In genomic region chr19:6416894-6417761, GRCm38 (mm10) we compare ENCODE assay signal across 12 mouse cellular contexts. TPM values are rescaled to one million over a fixed set of nuclear protein-coding genes. Genes with fewer than 3 reads are reported as not detected.
DNase-seq lines count a peak whose midpoint lies in the region; ATAC-seq and TF ChIP-seq lines count a peak whose summit lies in the region.
"Had no signal": no experiment of that assay in that cellular context is flagged by ENCODE, and none has a peak within 500 bp of the region (broad histone marks: within the 10 kb centered on the region; RNA-seq: fewer than 3 reads in every experiment).

No protein-coding gene starts in this region.

- no peaks in the 10 kb centered on the region for H3K36me3 ChIP-seq in embryonic facial prominence, embryonic 12.5 days
- H3K36me3 ChIP-seq in embryonic facial prominence, embryonic 10.5 days (replicated peaks) = no peaks in the 10 kb centered on the region
- H3K36me3 ChIP-seq in ES-E14 (ENCODE audit: control insufficient read depth, insufficient read depth, low read length, poor library complexity, severe bottlenecking) = peaks cover 2% of the 10 kb centered on the region; the same call in 1 of the 2 replicates
- H3K36me3 ChIP-seq in hindbrain, embryonic 14.5 days (replicated peaks; ENCODE audit: control insufficient read depth, insufficient read depth) = no peaks in the 10 kb centered on the region
- peaks cover 13% of the 10 kb centered on the region; the same call in 1 of the 2 replicates for H3K36me3 ChIP-seq in midbrain, postnatal 0 days (ENCODE audit: insufficient read depth, low read length)
- H3K36me3 ChIP-seq: limb, embryonic 12.5 days had no signal

- no peak overlapping the region for H3K27ac ChIP-seq in embryonic facial prominence, embryonic 12.5 days
- no peak overlapping the region for H3K27ac ChIP-seq in embryonic facial prominence, embryonic 10.5 days (replicated peaks)
- peak overlapping the region; percentile 80 for H3K27ac ChIP-seq in ES-E14 (ENCODE audit: insufficient read depth, low read depth, low read length, poor library complexity, severe bottlenecking)
- H3K27ac ChIP-seq in hindbrain, embryonic 14.5 days = peak overlapping the region; percentile 93
- peak overlapping the region; percentile 93 for H3K27ac ChIP-seq in midbrain, postnatal 0 days (ENCODE audit: low read depth, low read length)
- H3K27ac ChIP-seq: limb, embryonic 12.5 days had no signal

- no peaks in the 10 kb centered on the region for H3K9me3 ChIP-seq in embryonic facial prominence, embryonic 12.5 days
- H3K9me3 ChIP-seq in embryonic facial prominence, embryonic 10.5 days = no peaks in the 10 kb centered on the region
- H3K9me3 ChIP-seq in ES-E14 (ENCODE audit: control insufficient read depth, insufficient read depth, low read depth, low read length) = no peaks in the 10 kb centered on the region
- no peaks in the 10 kb centered on the region for H3K9me3 ChIP-seq in hindbrain, embryonic 14.5 days (ENCODE audit: control insufficient read depth, low read length)
- H3K9me3 ChIP-seq in midbrain, postnatal 0 days (ENCODE audit: low read length) = no peaks in the 10 kb centered on the region
- H3K9me3 ChIP-seq: limb, embryonic 12.5 days had no signal

- peaks cover 26% of the 10 kb centered on the region for H3K4me1 ChIP-seq in embryonic facial prominence, embryonic 12.5 days
- H3K4me1 ChIP-seq in embryonic facial prominence, embryonic 10.5 days = peaks cover 57% of the 10 kb centered on the region
- peaks cover 13 to 38% of the 10 kb centered on the region in 2 experiments for H3K4me1 ChIP-seq in ES-E14 (ENCODE audit: control insufficient read depth in 2 of 2, insufficient read depth in 2 of 2, low read length in 2 of 2, poor library complexity in 1 of 2)
- peaks cover 60% of the 10 kb centered on the region for H3K4me1 ChIP-seq in hindbrain, embryonic 14.5 days (replicated peaks; ENCODE audit: control insufficient read depth, insufficient read depth, low read length)
- peaks cover 37% of the 10 kb centered on the region for H3K4me1 ChIP-seq in midbrain, postnatal 0 days (ENCODE audit: insufficient read depth, low read length)

- H3K4me2 ChIP-seq in embryonic facial prominence, embryonic 12.5 days (replicated peaks) = 0 out of 2 replicates have a peak overlapping the region, but pooled peaks have one; percentile 2
- H3K4me2 ChIP-seq in hindbrain, embryonic 14.5 days (replicated peaks) = peak overlapping the region; percentile 71; the same call in 1 of the 2 replicates
- peak overlapping the region; percentile 91; the same call in 1 of the 2 replicates for H3K4me2 ChIP-seq in midbrain, postnatal 0 days (ENCODE audit: low read depth, low read length, poor library complexity, severe bottlenecking)

- no peak for ATAC-seq in embryonic facial prominence, embryonic 12.5 days (ENCODE audit: insufficient number of reproducible peaks, insufficient read depth, low FRiP score, low TSS enrichment)
- ATAC-seq in hindbrain, embryonic 14.5 days (ENCODE audit: low FRiP score) = no peak
- ATAC-seq in midbrain, postnatal 0 days (ENCODE audit: low FRiP score) = no peak

- 0 out of 2 replicates have a peak overlapping the region, but pooled peaks have one; percentile 8 for H3K9ac ChIP-seq in embryonic facial prominence, embryonic 12.5 days
- H3K9ac ChIP-seq in ES-E14 (ENCODE audit: insufficient read depth, low read depth, low read length, poor library complexity, severe bottlenecking) = peak overlapping the region; percentile 47; the same call in 1 of the 2 replicates
- 0 out of 2 replicates have a peak overlapping the region, but pooled peaks have one; percentile 80 for H3K9ac ChIP-seq in hindbrain, embryonic 14.5 days
- H3K9ac ChIP-seq in midbrain, postnatal 0 days (replicated peaks; ENCODE audit: low read length, poor library complexity, severe bottlenecking) = peak overlapping the region; percentile 20; the same call in 1 of the 2 replicates
- H3K9ac ChIP-seq: limb, embryonic 12.5 days had no signal

- peaks cover 57% of the 10 kb centered on the region for H3K27me3 ChIP-seq in embryonic facial prominence, embryonic 12.5 days
- peaks cover 78% of the 10 kb centered on the region for H3K27me3 ChIP-seq in embryonic facial prominence, embryonic 10.5 days (replicated peaks; ENCODE audit: low read depth, poor library complexity, severe bottlenecking)
- H3K27me3 ChIP-seq in hindbrain, embryonic 14.5 days (ENCODE audit: control insufficient read depth, insufficient read depth, low read length) = no peaks in the 10 kb centered on the region
- H3K27me3 ChIP-seq in midbrain, postnatal 0 days (ENCODE audit: insufficient read depth, low read length) = no peaks in the 10 kb centered on the region

- no peak for DNase-seq in embryonic facial prominence, embryonic 10.5 days (ENCODE audit: low spot score)
- DNase-seq in ES-E14 (ENCODE audit: low read depth, low spot score) = no peak
- DNase-seq in hindbrain, embryonic 14.5 days (ENCODE audit: low spot score) = no peak
- DNase-seq in midbrain, postnatal 0 days (ENCODE audit: low spot score) = no peak
- no peak for DNase-seq in layer of hippocampus, postnatal 25 days (ENCODE audit: extremely low spot score in 1 of 2, low spot score in 1 of 2)
- no peak for DNase-seq in gastrocnemius, adult 8-10 months (ENCODE audit: low spot score in 2 of 2)
- no peak for DNase-seq in right cerebral cortex, postnatal 4 days
- DNase-seq: adrenal gland, adult 8-10 months had no signal

- 60% methylated on average over 12 of the region's 12 CpGs for WGBS in embryonic facial prominence, embryonic 12.5 days
- WGBS in embryonic facial prominence, embryonic 10.5 days = 64% methylated on average over 12 of the region's 12 CpGs
- 53% methylated on average over 12 of the region's 12 CpGs for WGBS in hindbrain, embryonic 14.5 days
- 50% methylated on average over 12 of the region's 12 CpGs for WGBS in midbrain, postnatal 0 days

- in situ Hi-C loops in ES-E14 (cut with MboI; ENCODE audit: low sequenced_read_pairs in 2 of 2, unreplicated experiment in 2 of 2) = no loop called here

- H3K4me3 ChIP-seq in embryonic facial prominence, embryonic 12.5 days = no peak overlapping the region
- no peak overlapping the region for H3K4me3 ChIP-seq in embryonic facial prominence, embryonic 10.5 days
- peak overlapping the region; percentile 7 to 14; a peak in 2 of 4 replicates for H3K4me3 ChIP-seq in ES-E14 (ENCODE audit: insufficient read depth in 1 of 2, low read depth in 1 of 2, low read length in 2 of 2, poor library complexity in 1 of 2, severe bottlenecking in 1 of 2)
- no peak overlapping the region for H3K4me3 ChIP-seq in hindbrain, embryonic 14.5 days (replicated peaks; ENCODE audit: low read length)
- H3K4me3 ChIP-seq in midbrain, postnatal 0 days (ENCODE audit: low read depth, low read length) = no peak overlapping the region
- H3K4me3 ChIP-seq: erythroblast, embryonic 14.5 days had no signal

- peak; percentile 24; the same call in 1 of the 2 replicates for TF ChIP-seq CTCF in midbrain, postnatal 0 days (IDR thresholded peaks at IDR 0.05)

TF ChIP-seq in ES-E14, 5 proteins besides CTCF, POLR2A, EP300 and RAD21 (continues in another document):
- TF ChIP-seq ZC3H11A (IDR thresholded peaks at IDR 0.05; ENCODE audit: borderline replicate concordance, low read depth, low read length) (no peak), HCFC1 (IDR thresholded peaks at IDR 0.05; ENCODE audit: borderline replicate concordance, insufficient read depth, low read length) (no peak)

RNA-seq across cellular contexts. Expression of gene Nrxn2, which starts 1.4 kb away (rescaled TPM):
- 2.8 and 4.9 TPM in 2 replicates for polyA plus RNA-seq in embryonic facial prominence, embryonic 12.5 days (2016; fragmentation: Nextera tagmentation; extraction: Ambion mirVana)
- 1.9 TPM in 2 replicates for polyA plus RNA-seq in embryonic facial prominence, embryonic 10.5 days (2016; fragmentation: Nextera tagmentation; extraction: Ambion mirVana)
- 9.5 and 17.1 TPM in 2 replicates for total RNA-seq in ES-E14 (2012; rRNA removed)
- polyA plus RNA-seq in hindbrain, embryonic 14.5 days (2014; fragmentation: Nextera tagmentation; extraction: Ambion mirVana) = 60.6 and 66.4 TPM in 2 replicates
- total RNA-seq in midbrain, postnatal 0 days (2014; rRNA removed) = 382 and 409 TPM in 2 replicates
- 74.3 and 75.7 TPM in 2 replicates for polyA plus RNA-seq in midbrain, postnatal 0 days (2015; fragmentation: Nextera tagmentation; extraction: Ambion mirVana)
- total RNA-seq in layer of hippocampus, postnatal 25 days (2021) = 100 to 1,000 TPM; 404 to 465 TPM
- 1 to 10 TPM in 2 of 4 experiments, under 1 TPM in 2; 0.31 to 1.8 (median 1.0) TPM for total RNA-seq in gastrocnemius, adult 8-10 months (2022)
- total RNA-seq: megakaryocyte, adult 5-6 weeks had no signal

RNA-seq across cellular contexts. Expression of gene Rasgrp2, which starts 18.0 kb away (rescaled TPM):
- 24.5 and 30.9 TPM in 2 replicates for polyA plus RNA-seq in embryonic facial prominence, embryonic 12.5 days (2016; fragmentation: Nextera tagmentation; extraction: Ambion mirVana)
- 14.2 and 18.6 TPM in 2 replicates for polyA plus RNA-seq in embryonic facial prominence, embryonic 10.5 days (2016; fragmentation: Nextera tagmentation; extraction: Ambion mirVana)
- total RNA-seq in ES-E14 (2012; rRNA removed) = 81.7 and 139 TPM in 2 replicates
- polyA plus RNA-seq in hindbrain, embryonic 14.5 days (2014; fragmentation: Nextera tagmentation; extraction: Ambion mirVana) = 89.2 and 111 TPM in 2 replicates
- 250 and 291 TPM in 2 replicates for total RNA-seq in midbrain, postnatal 0 days (2014; rRNA removed)
- 232 and 264 TPM in 2 replicates for polyA plus RNA-seq in midbrain, postnatal 0 days (2015; fragmentation: Nextera tagmentation; extraction: Ambion mirVana)
- total RNA-seq in layer of hippocampus, postnatal 25 days (2021) = 10 to 100 TPM; 29.3 to 29.8 TPM
- total RNA-seq in gastrocnemius, adult 8-10 months (2022) = 10 to 100 TPM in 2 of 4 experiments, 1 to 10 TPM in 2; 7.4 to 19.6 (median 11.1) TPM

RNA-seq across cellular contexts. Expression of gene Pygm, which starts 32.9 kb away (rescaled TPM):
- polyA plus RNA-seq in embryonic facial prominence, embryonic 12.5 days (2016; fragmentation: Nextera tagmentation; extraction: Ambion mirVana) = 3.5 and 6.0 TPM in 2 replicates
- 1.1 and 2.2 TPM in 2 replicates for polyA plus RNA-seq in embryonic facial prominence, embryonic 10.5 days (2016; fragmentation: Nextera tagmentation; extraction: Ambion mirVana)
- total RNA-seq in ES-E14 (2012; rRNA removed) = 3.7 and 4.6 TPM in 2 replicates
- 6.2 and 6.8 TPM in 2 replicates for polyA plus RNA-seq in hindbrain, embryonic 14.5 days (2014; fragmentation: Nextera tagmentation; extraction: Ambion mirVana)
- total RNA-seq in midbrain, postnatal 0 days (2014; rRNA removed) = 16.4 and 25.8 TPM in 2 replicates
- 11.7 and 13.2 TPM in 2 replicates for polyA plus RNA-seq in midbrain, postnatal 0 days (2015; fragmentation: Nextera tagmentation; extraction: Ambion mirVana)
- 10 to 100 TPM; 26.6 to 32.3 TPM for total RNA-seq in layer of hippocampus, postnatal 25 days (2021)
- 1,000 to 10,000 TPM; 8,302 to 9,332 (median 8,668) TPM for total RNA-seq in gastrocnemius, adult 8-10 months (2022)

RNA-seq across cellular contexts. Expression of gene Sf1, which starts 53.6 kb away (rescaled TPM):
- polyA plus RNA-seq in embryonic facial prominence, embryonic 12.5 days (2016; fragmentation: Nextera tagmentation; extraction: Ambion mirVana) = 158 and 159 TPM in 2 replicates
- polyA plus RNA-seq in embryonic facial prominence, embryonic 10.5 days (2016; fragmentation: Nextera tagmentation; extraction: Ambion mirVana) = 185 and 205 TPM in 2 replicates
- 150 and 164 TPM in 2 replicates for total RNA-seq in ES-E14 (2012; rRNA removed)
- 103 and 112 TPM in 2 replicates for polyA plus RNA-seq in hindbrain, embryonic 14.5 days (2014; fragmentation: Nextera tagmentation; extraction: Ambion mirVana)
- 70.5 and 92.2 TPM in 2 replicates for total RNA-seq in midbrain, postnatal 0 days (2014; rRNA removed)
- 90.2 and 95.5 TPM in 2 replicates for polyA plus RNA-seq in midbrain, postnatal 0 days (2015; fragmentation: Nextera tagmentation; extraction: Ambion mirVana)
- total RNA-seq in layer of hippocampus, postnatal 25 days (2021) = 100 to 1,000 TPM; 180 to 215 TPM
- total RNA-seq in gastrocnemius, adult 8-10 months (2022) = 10 to 100 TPM; 69.0 to 88.0 (median 73.8) TPM

Comparison
In these comparisons a context has a peak if more than half of its experiments do, and no peak if none do; other contexts are left out.
1. H3K27ac ChIP-seq: peak in ES-E14 (single experiment), hindbrain, embryonic 14.5 days (single experiment) and midbrain, postnatal 0 days (single experiment); none in embryonic facial prominence, embryonic 12.5 days (single experiment) and embryonic facial prominence, embryonic 10.5 days (single experiment).
2. H3K4me2 ChIP-seq: peak in every context shown above with its lines; median percentile 91 in midbrain, postnatal 0 days; 71 in hindbrain, embryonic 14.5 days; 2 in embryonic facial prominence, embryonic 12.5 days.
3. H3K4me3 ChIP-seq: peak in ES-E14 (2 of 2); none in embryonic facial prominence, embryonic 12.5 days (single experiment), embryonic facial prominence, embryonic 10.5 days (single experiment), hindbrain, embryonic 14.5 days (single experiment) and midbrain, postnatal 0 days (single experiment).
4. H3K9ac ChIP-seq: peak in every context shown above with its lines; median percentile 80 in hindbrain, embryonic 14.5 days; 47 in ES-E14; 20 in midbrain, postnatal 0 days; 8 in embryonic facial prominence, embryonic 12.5 days.
5. RNA of gene Nrxn2, which starts 1.4 kb away (total RNA-seq): 404 to 465 TPM in layer of hippocampus, postnatal 25 days and 382 to 409 TPM in midbrain, postnatal 0 days; 9.5 to 17.1 TPM in ES-E14 and 0.31 to 1.8 TPM in gastrocnemius, adult 8-10 months; every median in the first group is over 10 times any median in the second.
6. RNA of gene Pygm, which starts 32.9 kb away (total RNA-seq): 8,302 to 9,332 TPM in gastrocnemius, adult 8-10 months; 26.6 to 32.3 TPM in layer of hippocampus, postnatal 25 days, 16.4 to 25.8 TPM in midbrain, postnatal 0 days and 3.7 to 4.6 TPM in ES-E14; every median in the first group is over 100 times any median in the second.